Mouse (Mus musculus): Measurements from ENCODE around the gene Ttll5. TPM values are rescaled to one million over a fixed set of nuclear protein-coding genes. Genes with fewer than 3 reads are reported as not detected.

The Ttll5 gene
- polyA plus RNA-seq, 1 experiment from 2014 or later: 19.6 TPM

- no peaks in the 10 kb centered on the region for H3K36me3 ChIP-seq
- H3K4me3 ChIP-seq: no peak overlapping the region
- 71% methylated on average over 6 of the region's 6 CpGs for WGBS
- no peak overlapping the region for H3K9ac ChIP-seq
- no peaks in the 10 kb centered on the region for H3K9me3 ChIP-seq
- no peaks in the 10 kb centered on the region for H3K27me3 ChIP-seq
- no peak overlapping the region for H3K4me2 ChIP-seq (replicated peaks)
- no peak overlapping the region for H3K27ac ChIP-seq
- no peak for ATAC-seq (ENCODE audit: insufficient number of reproducible peaks, insufficient read depth, low FRiP score, low TSS enrichment)
- H3K4me1 ChIP-seq: peaks cover 13% of the 10 kb centered on the region; the same call in 1 of the 2 replicates
Observed at GRCm38 (mm10) chr12:85956251-85956650, 131.8 kb downstream of the Ttll5 start.

- Histone ChIP-seq H3K27me3 (no peaks in the 10 kb centered on the region), H3K4me3 (no peak overlapping the region), H3K9ac (no peak overlapping the region), H3K9me3 (no peaks in the 10 kb centered on the region), H3K4me1 (peaks cover 14% of the 10 kb centered on the region; the same call in 1 of the 2 replicates), H3K36me3 (no peaks in the 10 kb centered on the region), H3K27ac (no peak overlapping the region), H3K4me2 (replicated peaks) (no peak overlapping the region)
- 78% methylated on average over 2 of the region's 2 CpGs for WGBS
- ATAC-seq (ENCODE audit: insufficient number of reproducible peaks, insufficient read depth, low FRiP score, low TSS enrichment): no peak
Observed at GRCm38 (mm10) chr12:85958460-85958859, 134.0 kb downstream of the Ttll5 start.

- Histone ChIP-seq H3K4me3 (no peak overlapping the region), H3K27me3 (no peaks in the 10 kb centered on the region), H3K4me1 (peaks cover 17% of the 10 kb centered on the region; the same call in 1 of the 2 replicates), H3K9ac (no peak overlapping the region), H3K9me3 (no peaks in the 10 kb centered on the region), H3K27ac (peak overlapping the region; percentile 61), H3K36me3 (0 out of 2 replicates have a peak, but pooled peaks cover 3% of the 10 kb centered on the region), H3K4me2 (replicated peaks) (no peak overlapping the region)
- no peak for ATAC-seq (ENCODE audit: insufficient number of reproducible peaks, insufficient read depth, low FRiP score, low TSS enrichment)
- WGBS: 52% methylated on average over 10 of the region's 10 CpGs
Observed at GRCm38 (mm10) chr12:85959822-85960501, 135.5 kb downstream of the Ttll5 start.

GRCm38 (mm10) chr12:85960699-85961098 is 136.2 kb downstream of the Ttll5 start:
- WGBS: 71% methylated on average over 4 of the region's 4 CpGs
- Histone ChIP-seq H3K4me3 (no peak overlapping the region), H3K36me3 (0 out of 2 replicates have a peak, but pooled peaks cover 3% of the 10 kb centered on the region), H3K4me2 (replicated peaks) (no peak overlapping the region), H3K4me1 (peaks cover 17% of the 10 kb centered on the region; the same call in 1 of the 2 replicates), H3K27ac (0 out of 2 replicates have a peak overlapping the region, but pooled peaks have one; percentile 61), H3K9ac (no peak overlapping the region), H3K27me3 (no peaks in the 10 kb centered on the region), H3K9me3 (no peaks in the 10 kb centered on the region)
- no peak for ATAC-seq (ENCODE audit: insufficient number of reproducible peaks, insufficient read depth, low FRiP score, low TSS enrichment)

DNA sequence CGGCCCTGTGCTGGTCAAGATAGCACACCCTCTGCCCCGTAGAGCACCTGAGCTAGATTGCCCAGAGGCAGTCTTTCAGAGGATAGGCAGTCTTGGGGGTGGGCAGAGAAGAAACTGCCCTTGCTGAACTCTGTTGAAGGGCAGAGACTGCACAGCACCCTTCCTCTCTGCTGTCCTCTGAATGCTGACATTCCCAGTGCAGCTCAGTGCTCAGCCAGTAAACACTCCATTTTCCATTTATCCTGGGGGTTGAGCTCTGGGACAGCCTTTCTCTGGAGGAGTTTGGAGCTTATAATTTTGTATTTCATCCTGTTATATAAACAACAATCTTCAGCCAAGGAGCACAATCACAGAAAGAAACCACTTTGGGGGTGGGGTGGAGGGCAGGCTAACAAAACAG is 138.7 kb downstream of the Ttll5 start:
- H3K4me3 ChIP-seq: no peak overlapping the region
- no peak overlapping the region for H3K9ac ChIP-seq
- peak overlapping the region; percentile 61 for H3K27ac ChIP-seq
- WGBS: 83% methylated on average over 2 of the region's 2 CpGs
- ATAC-seq (ENCODE audit: insufficient number of reproducible peaks, insufficient read depth, low FRiP score, low TSS enrichment): no peak
- peaks cover 9% of the 10 kb centered on the region; the same call in 1 of the 2 replicates for H3K4me1 ChIP-seq
- no peak overlapping the region for H3K4me2 ChIP-seq (replicated peaks)
- 0 out of 2 replicates have a peak, but pooled peaks cover 3% of the 10 kb centered on the region for H3K36me3 ChIP-seq
- H3K9me3 ChIP-seq: no peaks in the 10 kb centered on the region
- H3K27me3 ChIP-seq: no peaks in the 10 kb centered on the region

DNA sequence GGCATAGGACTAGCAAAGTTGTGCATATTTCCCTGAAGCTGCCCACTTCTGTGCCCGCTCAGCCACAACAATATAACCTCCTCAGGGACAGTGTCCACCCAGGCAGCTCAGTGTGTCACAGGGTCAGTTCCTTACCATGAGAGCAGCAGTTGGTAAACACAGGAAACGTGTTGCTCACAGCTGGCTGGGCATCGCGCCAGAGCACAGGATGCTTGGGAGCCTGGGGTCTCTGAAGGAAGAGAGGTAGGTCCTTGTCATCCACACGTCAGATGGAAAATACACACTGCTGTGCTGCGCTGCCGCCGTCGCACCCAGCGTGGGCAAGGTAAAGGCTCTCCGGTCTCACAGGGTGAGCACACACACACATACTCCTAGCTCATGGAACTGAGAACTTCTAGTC is 139.2 kb downstream of the Ttll5 start:
- H3K27ac ChIP-seq: peak overlapping the region; percentile 32; the same call in 1 of the 2 replicates
- H3K27me3 ChIP-seq: no peaks in the 10 kb centered on the region
- no peaks in the 10 kb centered on the region for H3K9me3 ChIP-seq
- peaks cover 7% of the 10 kb centered on the region; the same call in 1 of the 2 replicates for H3K4me1 ChIP-seq
- H3K9ac ChIP-seq: no peak overlapping the region
- no peak overlapping the region for H3K4me3 ChIP-seq
- 0 out of 2 replicates have a peak, but pooled peaks cover 3% of the 10 kb centered on the region for H3K36me3 ChIP-seq
- WGBS: 78% methylated on average over 11 of the region's 11 CpGs
- 0 out of 2 replicates have a peak, but pooled peaks have one; percentile 18 for ATAC-seq (ENCODE audit: insufficient number of reproducible peaks, insufficient read depth, low FRiP score, low TSS enrichment)
- no peak overlapping the region for H3K4me2 ChIP-seq (replicated peaks)

GRCm38 (mm10) chr12:85964436-85964835 is 140.0 kb downstream of the Ttll5 start:
- Histone ChIP-seq H3K9ac (no peak overlapping the region), H3K27me3 (no peaks in the 10 kb centered on the region), H3K4me1 (peaks cover 4% of the 10 kb centered on the region; the same call in 1 of the 2 replicates), H3K27ac (no peak overlapping the region), H3K9me3 (no peaks in the 10 kb centered on the region), H3K4me3 (no peak overlapping the region), H3K36me3 (0 out of 2 replicates have a peak, but pooled peaks cover 3% of the 10 kb centered on the region), H3K4me2 (replicated peaks) (no peak overlapping the region)
- ATAC-seq (ENCODE audit: insufficient number of reproducible peaks, insufficient read depth, low FRiP score, low TSS enrichment): no peak
- WGBS: 79% methylated on average over 3 of the region's 3 CpGs

DNA sequence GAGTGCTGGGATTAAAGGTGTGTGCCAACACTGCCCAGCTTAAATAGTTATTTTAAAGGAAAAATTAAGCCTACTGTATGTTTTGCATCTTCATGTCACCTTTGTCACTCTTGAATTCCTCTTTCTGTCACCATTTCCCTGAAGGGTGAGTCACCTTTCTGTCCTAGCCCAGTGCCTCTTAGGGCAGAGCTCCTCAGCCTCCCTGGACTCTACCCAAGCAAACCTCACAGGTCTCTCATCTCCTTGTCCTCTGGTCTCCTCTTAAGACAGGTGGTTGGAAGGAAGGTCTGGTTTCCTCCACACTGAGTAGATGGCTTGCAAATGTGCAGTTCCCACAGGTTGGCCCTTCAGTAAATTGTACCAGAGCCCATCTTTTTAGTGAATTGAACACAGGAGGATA is 143.4 kb downstream of the Ttll5 start:
- ATAC-seq (ENCODE audit: insufficient number of reproducible peaks, insufficient read depth, low FRiP score, low TSS enrichment): no peak
- Histone ChIP-seq H3K9me3 (no peaks in the 10 kb centered on the region), H3K4me1 (peaks cover 12% of the 10 kb centered on the region), H3K27me3 (no peaks in the 10 kb centered on the region), H3K4me3 (no peak overlapping the region), H3K27ac (no peak overlapping the region), H3K4me2 (replicated peaks) (no peak overlapping the region), H3K9ac (no peak overlapping the region), H3K36me3 (0 out of 2 replicates have a peak, but pooled peaks cover 3% of the 10 kb centered on the region)

GRCm38 (mm10) chr12:85968409-85968808 is 143.9 kb downstream of the Ttll5 start:
- Histone ChIP-seq H3K4me3 (no peak overlapping the region), H3K4me2 (replicated peaks) (no peak overlapping the region), H3K36me3 (0 out of 2 replicates have a peak, but pooled peaks cover 3% of the 10 kb centered on the region), H3K9ac (no peak overlapping the region), H3K27me3 (no peaks in the 10 kb centered on the region), H3K4me1 (peaks cover 14% of the 10 kb centered on the region), H3K9me3 (no peaks in the 10 kb centered on the region), H3K27ac (no peak overlapping the region)
- ATAC-seq (ENCODE audit: insufficient number of reproducible peaks, insufficient read depth, low FRiP score, low TSS enrichment): no peak
- 84% methylated on average over 4 of the region's 4 CpGs for WGBS

DNA sequence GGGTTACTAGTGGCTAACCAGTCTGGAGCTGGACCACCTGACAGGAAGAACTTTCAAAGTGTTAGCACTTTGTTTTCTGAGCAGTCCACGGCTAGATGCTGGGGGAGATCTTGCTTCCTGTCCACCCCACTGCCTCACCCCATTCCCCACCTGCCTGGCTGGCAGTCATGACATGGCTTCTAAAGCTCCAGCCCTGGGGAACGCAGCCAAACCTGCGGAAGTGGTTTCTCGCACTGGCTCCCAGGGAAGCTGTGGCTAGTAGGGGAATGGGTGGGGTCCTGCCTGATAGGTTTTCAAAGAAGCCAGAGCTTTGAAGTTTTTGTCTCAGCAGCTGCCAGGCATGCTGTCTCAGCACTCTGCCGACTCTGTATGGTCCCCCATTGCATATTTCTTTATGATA is 145.1 kb downstream of the Ttll5 start:
- ATAC-seq (ENCODE audit: insufficient number of reproducible peaks, insufficient read depth, low FRiP score, low TSS enrichment): no peak
- no peaks in the 10 kb centered on the region for H3K9me3 ChIP-seq
- peaks cover 20% of the 10 kb centered on the region for H3K4me1 ChIP-seq
- 57% methylated on average over 5 of the region's 5 CpGs for WGBS
- no peak overlapping the region for H3K4me2 ChIP-seq (replicated peaks)
- H3K27me3 ChIP-seq: no peaks in the 10 kb centered on the region
- no peak overlapping the region for H3K27ac ChIP-seq
- H3K36me3 ChIP-seq: no peaks in the 10 kb centered on the region
- no peak overlapping the region for H3K9ac ChIP-seq
- no peak overlapping the region for H3K4me3 ChIP-seq

GRCm38 (mm10) chr12:85970191-85970590 is 145.7 kb downstream of the Ttll5 start:
- no peak for ATAC-seq (ENCODE audit: insufficient number of reproducible peaks, insufficient read depth, low FRiP score, low TSS enrichment)
- Histone ChIP-seq H3K4me2 (replicated peaks) (no peak overlapping the region), H3K27ac (peak overlapping the region; percentile 26; the same call in 1 of the 2 replicates), H3K9me3 (no peaks in the 10 kb centered on the region), H3K36me3 (no peaks in the 10 kb centered on the region), H3K27me3 (no peaks in the 10 kb centered on the region), H3K9ac (no peak overlapping the region), H3K4me1 (peaks cover 20% of the 10 kb centered on the region), H3K4me3 (no peak overlapping the region)
- WGBS: 77% methylated on average over 5 of the region's 5 CpGs

GRCm38 (mm10) chr12:85970803-85971202 is 146.3 kb downstream of the Ttll5 start:
- no peak overlapping the region for H3K27ac ChIP-seq
- H3K4me1 ChIP-seq: peaks cover 20% of the 10 kb centered on the region
- H3K9me3 ChIP-seq: no peaks in the 10 kb centered on the region
- no peaks in the 10 kb centered on the region for H3K36me3 ChIP-seq
- no peak overlapping the region for H3K9ac ChIP-seq
- H3K27me3 ChIP-seq: no peaks in the 10 kb centered on the region
- H3K4me3 ChIP-seq: no peak overlapping the region
- ATAC-seq (ENCODE audit: insufficient number of reproducible peaks, insufficient read depth, low FRiP score, low TSS enrichment): no peak
- H3K4me2 ChIP-seq (replicated peaks): no peak overlapping the region
- WGBS: 60% methylated on average over 2 of the region's 2 CpGs
